Mouse (Mus musculus): ENCODE data around the gene Lrrc10. TPM values are rescaled to one million over a fixed set of nuclear protein-coding genes. Genes with fewer than 3 reads are reported as not detected.

The Lrrc10 gene
- polyA plus RNA-seq, 1 experiment, result not detected

DNA sequence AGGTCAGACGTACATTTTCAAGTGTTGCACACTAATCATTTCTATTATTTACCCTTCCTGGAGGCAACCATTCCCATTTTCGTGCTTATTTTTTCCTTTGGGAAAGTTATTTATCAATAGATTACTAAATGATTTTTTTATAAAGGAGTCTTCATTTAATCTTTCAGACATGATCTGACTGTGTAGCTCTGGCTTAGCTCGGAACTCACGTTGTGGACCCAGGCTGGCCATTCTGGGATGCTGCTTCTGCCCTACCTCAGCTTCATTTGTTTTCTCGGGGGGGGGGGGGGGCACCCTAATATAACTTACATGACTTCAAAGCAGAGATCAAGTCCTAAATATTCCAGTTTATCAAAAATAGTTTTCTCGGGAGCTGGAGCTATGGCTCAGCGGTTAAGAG lies 18.9 kb downstream of the Lrrc10 start:
- TF ChIP-seq CTCF (IDR thresholded peaks at IDR 0.05; ENCODE audit: extremely low read depth, insufficient read depth, insufficient read length, insufficient replicate concordance), result no peak
- TF ChIP-seq POLR2A (IDR thresholded peaks at IDR 0.05; ENCODE audit: low read depth, low read length), result no peak
- peak overlapping the region; percentile 38; the same call in 1 of the 2 replicates for H3K4me3 ChIP-seq (ENCODE audit: extremely low read depth, insufficient read depth, insufficient read length)
- no peaks in the 10 kb centered on the region; the same call in 1 of the 2 replicates for H3K4me1 ChIP-seq (ENCODE audit: control insufficient read depth, insufficient read depth, insufficient read length)
- no peaks in the 10 kb centered on the region for H3K27me3 ChIP-seq (ENCODE audit: control insufficient read depth, insufficient read depth, low read length)
- WGBS, result 4% methylated on average over 7 of the region's 7 CpGs
- H3K36me3 ChIP-seq (ENCODE audit: control insufficient read depth, insufficient read depth, low read length), result peaks cover 21% of the 10 kb centered on the region
- H3K27ac ChIP-seq (ENCODE audit: insufficient read depth, low read length), result no peak overlapping the region
- peak in 1 of 2 experiments; percentile 5 for DNase-seq (ENCODE audit: low read depth in 1 of 2, low spot score in 2 of 2)

DNA sequence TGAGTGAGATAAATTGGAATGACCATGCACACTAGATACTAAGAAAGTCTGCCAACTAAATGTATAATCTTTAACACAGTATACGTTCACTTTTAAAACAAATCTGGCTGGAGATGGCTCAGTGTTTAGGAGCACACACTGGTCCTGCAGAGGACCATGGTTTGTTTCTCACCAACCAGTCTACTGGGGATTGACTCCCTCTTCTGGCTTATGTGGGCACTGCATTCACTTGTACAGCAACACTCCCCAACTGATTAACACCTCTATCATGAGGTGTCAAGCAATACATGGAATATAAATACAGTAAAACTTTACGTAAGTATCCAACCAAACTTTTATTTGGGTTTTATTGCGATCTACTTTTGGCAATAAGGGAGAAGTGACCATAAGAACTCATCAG lies 24.0 kb downstream of the Lrrc10 start:
- no peak for DNase-seq (ENCODE audit: low read depth in 1 of 2, low spot score in 2 of 2)
- WGBS, result 92% methylated on average over 3 of the region's 3 CpGs
- H3K27ac ChIP-seq (ENCODE audit: insufficient read depth, low read length), result no peak overlapping the region
- no peaks in the 10 kb centered on the region for H3K27me3 ChIP-seq (ENCODE audit: control insufficient read depth, insufficient read depth, low read length)
- H3K4me3 ChIP-seq (ENCODE audit: extremely low read depth, insufficient read depth, insufficient read length), result no peak overlapping the region
- H3K4me1 ChIP-seq (ENCODE audit: control insufficient read depth, insufficient read depth, insufficient read length), result no peaks in the 10 kb centered on the region
- H3K36me3 ChIP-seq (ENCODE audit: control insufficient read depth, insufficient read depth, low read length), result peaks cover 12% of the 10 kb centered on the region
- TF ChIP-seq CTCF (IDR thresholded peaks at IDR 0.05; ENCODE audit: extremely low read depth, insufficient read depth, insufficient read length, insufficient replicate concordance), result no peak
- no peak for TF ChIP-seq POLR2A (IDR thresholded peaks at IDR 0.05; ENCODE audit: low read depth, low read length)

DNA sequence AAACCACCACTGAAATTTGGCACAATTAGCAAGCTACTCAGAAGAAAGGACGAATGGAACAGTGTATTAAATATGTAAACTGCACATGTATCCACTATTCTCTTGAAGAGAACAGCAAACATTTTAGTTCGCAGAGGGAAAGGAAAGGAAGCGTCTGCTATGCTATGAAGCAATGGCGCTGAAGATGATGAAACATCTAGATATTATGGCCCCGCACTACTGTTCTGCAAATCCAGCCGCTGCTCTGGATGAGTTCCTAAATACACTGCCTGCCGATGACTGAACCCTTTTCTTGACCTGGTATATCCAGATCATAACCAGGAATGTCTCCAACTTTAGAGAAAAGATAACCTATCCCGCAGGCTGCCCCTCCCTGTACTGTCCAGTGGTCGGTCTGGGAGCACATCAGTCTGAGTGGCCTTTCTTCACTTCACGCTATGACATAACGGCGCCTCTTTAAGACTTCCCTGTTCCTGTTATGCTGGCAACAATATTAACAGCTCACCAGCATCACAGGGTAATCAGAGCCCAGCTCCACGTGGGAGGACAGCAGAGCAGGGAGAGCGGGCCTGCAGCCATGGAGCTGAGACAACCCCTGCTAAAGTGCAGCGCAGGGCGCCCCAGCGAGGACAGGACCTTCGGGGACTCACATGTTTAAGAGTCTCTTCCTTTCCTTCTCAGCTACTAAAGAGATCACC lies 27.2 kb downstream of the Lrrc10 start:
- no peak overlapping the region for H3K27ac ChIP-seq (ENCODE audit: insufficient read depth, low read length)
- no peak for TF ChIP-seq CTCF (IDR thresholded peaks at IDR 0.05; ENCODE audit: extremely low read depth, insufficient read depth, insufficient read length, insufficient replicate concordance)
- no peak for TF ChIP-seq POLR2A (IDR thresholded peaks at IDR 0.05; ENCODE audit: low read depth, low read length)
- no peaks in the 10 kb centered on the region for H3K4me1 ChIP-seq (ENCODE audit: control insufficient read depth, insufficient read depth, insufficient read length)
- WGBS, result 93% methylated on average over 18 of the region's 18 CpGs
- no peak for DNase-seq (ENCODE audit: low read depth in 1 of 2, low spot score in 2 of 2)
- no peaks in the 10 kb centered on the region for H3K27me3 ChIP-seq (ENCODE audit: control insufficient read depth, insufficient read depth, low read length)
- no peak overlapping the region for H3K4me3 ChIP-seq (ENCODE audit: extremely low read depth, insufficient read depth, insufficient read length)
- H3K36me3 ChIP-seq (ENCODE audit: control insufficient read depth, insufficient read depth, low read length), result peaks cover 27% of the 10 kb centered on the region

DNA sequence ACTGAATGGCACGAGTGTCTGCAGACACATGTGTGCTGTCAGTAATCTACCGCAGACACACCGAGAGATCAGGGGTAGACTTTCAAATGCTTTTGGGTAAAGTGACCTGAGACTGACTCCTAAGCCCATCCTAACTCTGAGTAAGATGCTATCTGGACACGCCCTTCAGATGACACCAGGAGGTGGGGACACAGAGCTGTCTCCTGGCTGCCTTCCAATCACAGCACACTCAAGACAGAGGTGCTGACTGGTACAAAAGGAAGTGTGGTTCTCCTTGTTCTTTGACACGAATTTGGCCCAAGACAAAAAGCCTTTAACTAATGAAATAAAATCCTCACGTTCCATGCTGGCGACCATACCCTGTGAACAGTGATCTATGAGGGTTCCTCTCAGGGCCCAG lies 28.0 kb downstream of the Lrrc10 start:
- no peak overlapping the region for H3K4me3 ChIP-seq (ENCODE audit: extremely low read depth, insufficient read depth, insufficient read length)
- 87% methylated on average over 7 of the region's 7 CpGs for WGBS
- H3K4me1 ChIP-seq (ENCODE audit: control insufficient read depth, insufficient read depth, insufficient read length), result no peaks in the 10 kb centered on the region
- no peak overlapping the region for H3K27ac ChIP-seq (ENCODE audit: insufficient read depth, low read length)
- TF ChIP-seq CTCF (IDR thresholded peaks at IDR 0.05; ENCODE audit: extremely low read depth, insufficient read depth, insufficient read length, insufficient replicate concordance), result no peak
- TF ChIP-seq POLR2A (IDR thresholded peaks at IDR 0.05; ENCODE audit: low read depth, low read length), result no peak
- no peaks in the 10 kb centered on the region for H3K27me3 ChIP-seq (ENCODE audit: control insufficient read depth, insufficient read depth, low read length)
- H3K36me3 ChIP-seq (ENCODE audit: control insufficient read depth, insufficient read depth, low read length), result peaks cover 28% of the 10 kb centered on the region
- no peak for DNase-seq (ENCODE audit: low read depth in 1 of 2, low spot score in 2 of 2)

DNA sequence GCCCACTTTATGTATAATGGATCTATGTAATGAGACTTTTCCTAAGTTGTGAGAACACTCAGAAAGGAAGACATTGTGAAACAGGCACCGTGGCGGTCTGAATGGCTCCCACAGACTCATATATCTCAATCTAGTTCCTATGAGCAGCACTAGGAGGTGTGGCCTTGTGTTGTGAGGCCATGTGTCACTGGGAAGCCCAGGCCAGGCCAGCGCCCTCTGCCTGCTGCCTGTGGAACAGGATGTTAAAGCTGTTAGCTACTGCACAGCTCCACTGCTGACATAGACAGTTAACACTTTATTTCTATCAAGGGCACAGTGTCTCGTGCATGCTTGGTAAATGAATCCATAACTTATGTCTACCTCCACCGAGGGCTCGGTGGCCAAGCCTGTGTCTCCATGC lies 33.1 kb downstream of the Lrrc10 start:
- peaks cover 33% of the 10 kb centered on the region for H3K36me3 ChIP-seq (ENCODE audit: control insufficient read depth, insufficient read depth, low read length)
- peak; percentile 51; the same call in 1 of the 2 replicates for TF ChIP-seq CTCF (IDR thresholded peaks at IDR 0.05; ENCODE audit: extremely low read depth, insufficient read depth, insufficient read length, insufficient replicate concordance)
- no peak for TF ChIP-seq POLR2A (IDR thresholded peaks at IDR 0.05; ENCODE audit: low read depth, low read length)
- no peak overlapping the region for H3K4me3 ChIP-seq (ENCODE audit: extremely low read depth, insufficient read depth, insufficient read length)
- no peaks in the 10 kb centered on the region; the same call in 1 of the 2 replicates for H3K4me1 ChIP-seq (ENCODE audit: control insufficient read depth, insufficient read depth, insufficient read length)
- H3K27ac ChIP-seq (ENCODE audit: insufficient read depth, low read length), result no peak overlapping the region
- peak; percentile 9 to 31 for DNase-seq (ENCODE audit: low read depth in 1 of 2, low spot score in 2 of 2)
- no peaks in the 10 kb centered on the region for H3K27me3 ChIP-seq (ENCODE audit: control insufficient read depth, insufficient read depth, low read length)
- 84% methylated on average over 6 of the region's 6 CpGs for WGBS

DNA sequence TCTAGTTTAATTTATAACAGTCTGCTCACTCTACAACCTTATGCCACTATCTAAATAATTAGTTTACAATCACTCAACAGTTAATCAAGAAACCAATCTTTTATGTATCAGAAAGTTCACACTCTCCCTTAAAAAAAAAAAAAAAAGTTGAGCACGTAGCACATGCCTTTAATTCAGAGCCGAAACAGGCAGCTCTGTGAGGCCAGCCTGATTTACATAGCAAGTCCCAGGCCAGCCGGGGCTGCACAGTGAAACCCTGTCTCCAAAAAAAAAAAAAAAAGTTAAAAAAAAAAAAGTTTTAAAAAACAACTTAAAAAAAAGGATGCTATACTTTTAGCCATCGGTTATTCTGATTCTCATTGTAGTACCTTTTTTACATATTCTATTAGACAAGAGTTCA lies 36.2 kb downstream of the Lrrc10 start:
- WGBS, result 81% methylated on average over 4 of the region's 4 CpGs
- TF ChIP-seq POLR2A (IDR thresholded peaks at IDR 0.05; ENCODE audit: low read depth, low read length) (no peak), CTCF (IDR thresholded peaks at IDR 0.05; ENCODE audit: extremely low read depth, insufficient read depth, insufficient read length, insufficient replicate concordance) (no peak)
- DNase-seq (ENCODE audit: low read depth in 1 of 2, low spot score in 2 of 2), result no peak
- H3K4me3 ChIP-seq (ENCODE audit: extremely low read depth, insufficient read depth, insufficient read length), result no peak overlapping the region
- H3K4me1 ChIP-seq (ENCODE audit: control insufficient read depth, insufficient read depth, insufficient read length), result no peaks in the 10 kb centered on the region; the same call in 1 of the 2 replicates
- no peaks in the 10 kb centered on the region for H3K27me3 ChIP-seq (ENCODE audit: control insufficient read depth, insufficient read depth, low read length)
- no peak overlapping the region for H3K27ac ChIP-seq (ENCODE audit: insufficient read depth, low read length)
- H3K36me3 ChIP-seq (ENCODE audit: control insufficient read depth, insufficient read depth, low read length), result peaks cover 23% of the 10 kb centered on the region

DNA sequence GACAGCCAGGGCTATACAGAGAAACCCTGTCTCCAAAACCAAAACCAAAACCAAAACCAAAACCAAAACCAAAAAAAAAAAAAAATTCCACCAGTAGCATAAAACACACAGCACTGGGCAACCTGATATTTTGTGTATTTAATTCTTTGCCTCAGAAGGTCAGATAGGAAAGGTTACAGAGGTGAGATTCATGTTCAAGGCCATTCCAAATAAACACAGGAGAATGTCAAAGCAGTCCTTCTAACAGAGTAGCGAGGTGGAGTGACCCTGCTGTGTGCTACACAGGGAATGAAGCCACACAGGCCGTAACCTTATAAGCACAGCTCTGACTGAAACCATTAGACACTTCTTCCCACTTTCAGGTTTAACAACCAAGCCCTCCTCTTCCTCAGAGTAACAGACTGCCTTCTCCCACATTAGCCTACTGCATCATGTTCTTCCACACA lies 36.8 kb downstream of the Lrrc10 start:
- Histone ChIP-seq H3K27me3 (ENCODE audit: control insufficient read depth, insufficient read depth, low read length) (no peaks in the 10 kb centered on the region), H3K36me3 (ENCODE audit: control insufficient read depth, insufficient read depth, low read length) (peaks cover 17% of the 10 kb centered on the region), H3K27ac (ENCODE audit: insufficient read depth, low read length) (no peak overlapping the region), H3K4me1 (ENCODE audit: control insufficient read depth, insufficient read depth, insufficient read length) (no peaks in the 10 kb centered on the region; the same call in 1 of the 2 replicates), H3K4me3 (ENCODE audit: extremely low read depth, insufficient read depth, insufficient read length) (no peak overlapping the region)
- no peak for TF ChIP-seq POLR2A (IDR thresholded peaks at IDR 0.05; ENCODE audit: low read depth, low read length)
- no peak for TF ChIP-seq CTCF (IDR thresholded peaks at IDR 0.05; ENCODE audit: extremely low read depth, insufficient read depth, insufficient read length, insufficient replicate concordance)
- no peak for DNase-seq (ENCODE audit: low read depth in 1 of 2, low spot score in 2 of 2)
- 91% methylated on average over 2 of the region's 2 CpGs for WGBS
